Mouse (Mus musculus): ENCODE results near the gene Gga3. TPM values are rescaled to one million over a fixed set of nuclear protein-coding genes. Genes with fewer than 3 reads are reported as not detected.

Gene Gga3
- total and polyA plus RNA-seq, 3 experiments: 7.7 to 39.8 (median 18.7) TPM

- TF ChIP-seq MAZ (IDR thresholded peaks at IDR 0.05; ENCODE audit: low read depth, low read length) (no peak), KAT2A (IDR thresholded peaks at IDR 0.05; ENCODE audit: insufficient replicate concordance, low read length) (no peak), USF2 (conservative IDR thresholded peaks at IDR 0.05; ENCODE audit: low read depth, low read length) (no peak; the same call in 1 of the 2 replicates), MAFK (IDR thresholded peaks at IDR 0.05; ENCODE audit: insufficient replicate concordance, low read length) (no peak), CHD1 (IDR thresholded peaks at IDR 0.05; ENCODE audit: low read depth, low read length) (no peak; the same call in 1 of the 2 replicates)
Observed at GRCm38 (mm10) chr11:115612410-115613137, 8.7 kb upstream of the Gga3 start, which contains the start of gene Mif4gd (continued).

GRCm38 (mm10) chr11:115612059-115612409 lies 8.2 kb upstream of the Gga3 start:
- H3K4me1 ChIP-seq (ENCODE audit: control insufficient read depth in 1 of 2, insufficient read depth in 2 of 2): peaks cover 31 to 85% of the 10 kb centered on the region in 2 experiments

GRCm38 (mm10) chr11:115611173-115611572 lies 7.3 kb upstream of the Gga3 start:
- TF ChIP-seq RAD21 (IDR thresholded peaks at IDR 0.05; ENCODE audit: low read depth, low read length) (no peak), CHD1 (IDR thresholded peaks at IDR 0.05; ENCODE audit: low read depth, low read length) (peak; percentile 60; the same call in 1 of the 2 replicates), GABPA (IDR thresholded peaks at IDR 0.05; ENCODE audit: insufficient replicate concordance, low read depth, low read length) (no peak), HCFC1 (IDR thresholded peaks at IDR 0.05; ENCODE audit: low read depth, low read length) (no peak), RCOR1 (conservative IDR thresholded peaks at IDR 0.05; ENCODE audit: low read depth, low read length) (no peak)
- peaks cover 33 to 86% of the 10 kb centered on the region in 2 experiments for H3K4me1 ChIP-seq (ENCODE audit: control insufficient read depth in 1 of 2, insufficient read depth in 2 of 2)
- dilution Hi-C loops (cut with MboI; ENCODE audit: extremely low pct_ligation_motif_present, extremely low pct_unique_long_range_greater_than_20kb, low sequenced_read_pairs): no loop called here
- no peak for DNase-seq (ENCODE audit: extremely low read depth)
- no peaks in the 10 kb centered on the region for H3K27me3 ChIP-seq (replicated peaks)
- peak overlapping the region; percentile 23; the same call in 1 of the 2 replicates for H3K27ac ChIP-seq (ENCODE audit: insufficient read depth, low read depth)
- in situ Hi-C loops (cut with MboI; ENCODE audit: low pct_ligation_motif_present, low pct_unique_long_range_greater_than_20kb, low sequenced_read_pairs): loop anchor here (25.0 kb wide), 1 partner anchor 401 kb away; the partner anchor contains the start of gene Galk1
- no peaks in the 10 kb centered on the region for H3K9me3 ChIP-seq (replicated peaks; ENCODE audit: low read length)
- peak overlapping the region; percentile 95 for H3K9ac ChIP-seq (ENCODE audit: insufficient read depth, low read depth)
- H3K4me3 ChIP-seq (replicated peaks in 1 of 3; ENCODE audit: low read depth in 2 of 3, low read length in 2 of 3, poor library complexity in 1 of 3): peak overlapping the region; percentile 60 to 98 (median 75)
- H3K36me3 ChIP-seq (replicated peaks in 1 of 2; ENCODE audit: control insufficient read depth in 1 of 2, insufficient read depth in 1 of 2, low read length in 1 of 2): peaks cover 70 to 82% of the 10 kb centered on the region in 2 experiments
- peaks cover 44% of the 10 kb centered on the region for H3K79me2 ChIP-seq (replicated peaks; ENCODE audit: control insufficient read depth, extremely low read depth, insufficient read depth, poor library complexity, severe bottlenecking)
- peak overlapping the region; percentile 78 for H3K4me2 ChIP-seq (ENCODE audit: insufficient read depth, low read depth, poor library complexity, severe bottlenecking)

More at GRCm38 (mm10) chr11:115612059-115612409, 8.2 kb upstream of the Gga3 start:
- no peaks in the 10 kb centered on the region for H3K27me3 ChIP-seq (replicated peaks)
- H3K4me3 ChIP-seq (replicated peaks in 1 of 3; ENCODE audit: low read depth in 2 of 3, low read length in 2 of 3, poor library complexity in 1 of 3): peak overlapping the region; percentile 60 to 98 (median 75)
- no peaks in the 10 kb centered on the region for H3K9me3 ChIP-seq (replicated peaks; ENCODE audit: low read length)
- peak overlapping the region; percentile 86 for H3K27ac ChIP-seq (ENCODE audit: insufficient read depth, low read depth)
- H3K36me3 ChIP-seq (replicated peaks in 1 of 2; ENCODE audit: control insufficient read depth in 1 of 2, insufficient read depth in 1 of 2, low read length in 1 of 2): peaks cover 69 to 82% of the 10 kb centered on the region in 2 experiments
- DNase-seq (ENCODE audit: extremely low read depth): no peak
- peaks cover 35% of the 10 kb centered on the region for H3K79me2 ChIP-seq (replicated peaks; ENCODE audit: control insufficient read depth, extremely low read depth, insufficient read depth, poor library complexity, severe bottlenecking)
- dilution Hi-C loops (cut with MboI; ENCODE audit: extremely low pct_ligation_motif_present, extremely low pct_unique_long_range_greater_than_20kb, low sequenced_read_pairs): no loop called here
- H3K9ac ChIP-seq (ENCODE audit: insufficient read depth, low read depth): peak overlapping the region; percentile 95
- 0 out of 2 replicates have a peak, but pooled peaks have one; percentile 5 for TF ChIP-seq TCF12 (IDR thresholded peaks at IDR 0.05; ENCODE audit: low read depth, low read length)
- TF ChIP-seq MAZ (IDR thresholded peaks at IDR 0.05; ENCODE audit: low read depth, low read length): peak; percentile 3; the same call in 1 of the 2 replicates
- TF ChIP-seq GABPA (IDR thresholded peaks at IDR 0.05; ENCODE audit: insufficient replicate concordance, low read depth, low read length): no peak
- TF ChIP-seq CTCF (conservative IDR thresholded peaks at IDR 0.05 in 1 of 2, IDR thresholded peaks at IDR 0.05 in 1 of 2; ENCODE audit: low read depth in 2 of 2, low read length in 2 of 2): peak in 1 of 2 experiments; percentile 19; a peak in 1 of 4 replicates
- TF ChIP-seq KAT2A (IDR thresholded peaks at IDR 0.05; ENCODE audit: insufficient replicate concordance, low read length): no peak
- TF ChIP-seq POLR2A (IDR thresholded peaks at IDR 0.05; ENCODE audit: low read depth, low read length): no peak
- in situ Hi-C loops (cut with MboI; ENCODE audit: low pct_ligation_motif_present, low pct_unique_long_range_greater_than_20kb, low sequenced_read_pairs): loop anchor here (25.0 kb wide), 1 partner anchor 400 kb away; the partner anchor contains the start of gene Galk1
- H3K4me2 ChIP-seq (ENCODE audit: insufficient read depth, low read depth, poor library complexity, severe bottlenecking): peak overlapping the region; percentile 78
